Mouse (Mus musculus): ENCODE results near the gene Gm2696. TPM values are rescaled to one million over a fixed set of nuclear protein-coding genes. Genes with fewer than 3 reads are reported as not detected.

Gene Gm2696
- polyA plus RNA-seq (2017; shearing (Covaris generic)): not detected

GRCm38 (mm10) chr10:77814382-77814781 lies at the start of gene Gm2696:
Gm2696 (plus strand) TSS chr10:77814682.

GRCm38 (mm10) chr10:77771225-77771624 lies 43.3 kb upstream of the Gm2696 start, which contains the start of gene Gm3238:
Gm3238 (minus strand) TSS chr10:77771325.

GRCm38 (mm10) chr10:77776844-77777243 lies 37.6 kb upstream of the Gm2696 start, which contains the start of gene Gm7138:
Gm7138 (minus strand) TSS chr10:77776944.

GRCm38 (mm10) chr10:77782442-77782841 lies 32.0 kb upstream of the Gm2696 start, which contains the start of gene Gm3250:
Gm3250 (minus strand) TSS chr10:77782542.

GRCm38 (mm10) chr10:77787876-77788275 lies 26.6 kb upstream of the Gm2696 start, which contains the start of gene Gm7137:
Gm7137 (minus strand) TSS chr10:77788200.

GRCm38 (mm10) chr10:77794976-77795375 lies 19.5 kb upstream of the Gm2696 start, which contains the start of gene Gm9639:
Gm9639 (minus strand) TSS chr10:77795076.

GRCm38 (mm10) chr10:77798921-77799508 lies 15.5 kb upstream of the Gm2696 start, which contains the start of gene Gm19668:
Gm19668 (minus strand) TSS chr10:77799133.

GRCm38 (mm10) chr10:77811743-77812142 lies 2.7 kb upstream of the Gm2696 start, which contains the start of gene Gm9507:
Gm9507 (minus strand) TSS chr10:77811843.

GRCm38 (mm10) chr10:77826951-77827350 lies 12.5 kb downstream of the Gm2696 start, which contains the start of gene Krtap10-4:
Krtap10-4 (minus strand) TSS chr10:77827095.

GRCm38 (mm10) chr10:77835647-77836046 lies 21.2 kb downstream of the Gm2696 start, which contains the start of gene Krtap10-10:
Krtap10-10 (plus strand) TSS chr10:77835947.

GRCm38 (mm10) chr10:77846503-77846902 lies 32.0 kb downstream of the Gm2696 start, which contains the start of gene Gm36176:
Gm36176 (plus strand) TSS chr10:77846803.

GRCm38 (mm10) chr10:77852559-77852958 lies 38.1 kb downstream of the Gm2696 start, which contains the start of gene Gm10318:
Gm10318 (plus strand) TSS chr10:77852859.

GRCm38 (mm10) chr10:77861675-77862074 lies 47.2 kb downstream of the Gm2696 start, which contains the start of gene Gm3285:
Gm3285 (plus strand) TSS chr10:77861975.

Other genes with a start within 250 kb of the Gm2696 start
- 130 TPM for gene Pttg1ip, start 233.0 kb upstream of the Gm2696 start, polyA plus RNA-seq (2017; shearing (Covaris generic))
- gene Sumo3, start 208.6 kb upstream of the Gm2696 start, polyA plus RNA-seq (2017; shearing (Covaris generic)): 133 TPM
- not detected for gene Gm49325, start 208.5 kb upstream of the Gm2696 start, polyA plus RNA-seq (2017; shearing (Covaris generic))
- 75.8 TPM for gene Ube2g2, start 192.4 kb upstream of the Gm2696 start, polyA plus RNA-seq (2017; shearing (Covaris generic))
- 0.69 TPM for gene Tspear, start 128.1 kb upstream of the Gm2696 start, polyA plus RNA-seq (2017; shearing (Covaris generic))
- gene Gm19402, start 123.9 kb upstream of the Gm2696 start, polyA plus RNA-seq (2017; shearing (Covaris generic)): not detected
- gene Gm9508, start 117.4 kb upstream of the Gm2696 start, polyA plus RNA-seq (2017; shearing (Covaris generic)): not detected
- not detected for gene Gm10272, start 108.1 kb upstream of the Gm2696 start, polyA plus RNA-seq (2017; shearing (Covaris generic))
- not detected for gene Gm10024, start 103.2 kb upstream of the Gm2696 start, polyA plus RNA-seq (2017; shearing (Covaris generic))
- gene Gm10142, start 98.9 kb upstream of the Gm2696 start, polyA plus RNA-seq (2017; shearing (Covaris generic)): not detected
- gene Krtap12-1, start 94.1 kb upstream of the Gm2696 start, polyA plus RNA-seq (2017; shearing (Covaris generic)): not detected
- not detected for gene Gm10100, start 88.2 kb upstream of the Gm2696 start, polyA plus RNA-seq (2017; shearing (Covaris generic))
- not detected for gene Gm18596, start 72.0 kb upstream of the Gm2696 start, polyA plus RNA-seq (2017; shearing (Covaris generic))
- not detected for gene Gm9736, start 63.3 kb upstream of the Gm2696 start, polyA plus RNA-seq (2017; shearing (Covaris generic))
- not detected for gene Gm3233, start 55.0 kb upstream of the Gm2696 start, polyA plus RNA-seq (2017; shearing (Covaris generic))
- gene Gm3238, start 43.4 kb upstream of the Gm2696 start, polyA plus RNA-seq (2017; shearing (Covaris generic)): not detected
- gene Gm7138, start 37.7 kb upstream of the Gm2696 start, polyA plus RNA-seq (2017; shearing (Covaris generic)): not detected
- not detected for gene Gm3250, start 32.1 kb upstream of the Gm2696 start, polyA plus RNA-seq (2017; shearing (Covaris generic))
- gene Gm7137, start 26.5 kb upstream of the Gm2696 start, polyA plus RNA-seq (2017; shearing (Covaris generic)): not detected
- gene Gm9639, start 19.6 kb upstream of the Gm2696 start, polyA plus RNA-seq (2017; shearing (Covaris generic)): not detected
- not detected for gene Gm19668, start 15.5 kb upstream of the Gm2696 start, polyA plus RNA-seq (2017; shearing (Covaris generic))
- not detected for gene Gm9507, start 2.8 kb upstream of the Gm2696 start, polyA plus RNA-seq (2017; shearing (Covaris generic))
- not detected for gene Krtap10-4, start 12.4 kb downstream of the Gm2696 start, polyA plus RNA-seq (2017; shearing (Covaris generic))
- not detected for gene Krtap10-10, start 21.3 kb downstream of the Gm2696 start, polyA plus RNA-seq (2017; shearing (Covaris generic))
- gene Gm36176, start 32.1 kb downstream of the Gm2696 start, polyA plus RNA-seq (2017; shearing (Covaris generic)): not detected
- gene Gm10318, start 38.2 kb downstream of the Gm2696 start, polyA plus RNA-seq (2017; shearing (Covaris generic)): not detected
- gene Gm3285, start 47.3 kb downstream of the Gm2696 start, polyA plus RNA-seq (2017; shearing (Covaris generic)): not detected
- not detected for gene Lrrc3, start 87.9 kb downstream of the Gm2696 start, polyA plus RNA-seq (2017; shearing (Covaris generic))
- gene Trpm2, start 155.9 kb downstream of the Gm2696 start, polyA plus RNA-seq (2017; shearing (Covaris generic)): 0.71 TPM
- gene 1810043G02Rik, start 163.8 kb downstream of the Gm2696 start, polyA plus RNA-seq (2017; shearing (Covaris generic)): 11.9 TPM
- gene Pfkl, start 195.4 kb downstream of the Gm2696 start, polyA plus RNA-seq (2017; shearing (Covaris generic)): 111 TPM
- not detected for gene Dnmt3l, start 227.3 kb downstream of the Gm2696 start, polyA plus RNA-seq (2017; shearing (Covaris generic))
- gene Aire, start 228.9 kb downstream of the Gm2696 start, polyA plus RNA-seq (2017; shearing (Covaris generic)): 0.62 TPM

Data from inflammation-experienced regulatory T-cells, adult 16 weeks (primary cell).